Mouse (Mus musculus) CH12.LX (cell line): Measurements from ENCODE around the gene Cdadc1.

ENCODE experiments used
- POLR2A ChIP-seq: IDR thresholded peaks from 2 replicates; pipeline ENCODE4 v1.6.1; 2011; ENCODE audit warnings: low read depth, mild to moderate bottlenecking, improper control_type of control experiment, low read length
- USF1 ChIP-seq: IDR thresholded peaks from 2 replicates; pipeline ENCODE4 v1.6.1; 2014; ENCODE audit warnings: low read depth, mild to moderate bottlenecking, inconsistent platforms, low read length, improper control_type of control experiment

- TF ChIP-seq POLR2A (no peak), USF1 (no peak)
Observed at GRCm38 (mm10) chr14:59550841-59551240, 46.9 kb downstream of the Cdadc1 start.
